Mouse (Mus musculus) hindbrain, embryonic 10.5 days (tissue): Measurements from ENCODE around the gene Tbc1d14. TPM values are rescaled to one million over a fixed set of nuclear protein-coding genes. Genes with fewer than 3 reads are reported as not detected.

Experiments used
- DNase-seq: peaks from one replicate; pipeline ENCODE4 v3.0.0-alpha.2; 2017; ENCODE audit warnings: low spot score
- H3K27ac ChIP-seq: fragments of 300-500 bp; sonication (generic); 2 replicates; pipeline ENCODE4 v1.5.1; 2016; ENCODE audit warnings: mild to moderate bottlenecking, moderate library complexity
- H3K27me3 ChIP-seq: fragments of 300-500 bp; sonication (generic); 2 replicates; pipeline ENCODE4 v1.6.1; 2016; ENCODE audit warnings: mild to moderate bottlenecking; ENCODE audit not compliant: poor library complexity, insufficient read depth, severe bottlenecking
- H3K36me3 ChIP-seq: fragments of 300-500 bp; sonication (generic); 2 replicates; pipeline ENCODE4 v1.6.1; 2016; ENCODE audit warnings: mild to moderate bottlenecking, moderate library complexity
- H3K4me1 ChIP-seq: fragments of 300-500 bp; sonication (generic); replicated peaks from 2 replicates; pipeline ENCODE4 v1.6.1; 2016; ENCODE audit warnings: mild to moderate bottlenecking
- H3K4me3 ChIP-seq: fragments of 300-500 bp; sonication (generic); 2 replicates; pipeline ENCODE4 v1.5.1; 2016; ENCODE audit warnings: mild to moderate bottlenecking, moderate library complexity
- H3K9me3 ChIP-seq: fragments of 300-500 bp; sonication (generic); 2 replicates; pipeline ENCODE4 v1.6.1; 2016; ENCODE audit warnings: mild to moderate bottlenecking, moderate library complexity
- WGBS: fragments of 180-500 bp; shearing (Covaris S2); methylation state at CpG from one replicate; pipeline ENCODE4 v1.1.7; 2016; 5-methylcytosine and 5-hydroxymethylcytosine counted together
- polyA plus RNA-seq: library from polyadenylated mRNA; unstranded; fragments of >200 nt; fragmentation: Nextera tagmentation; extraction: Ambion mirVana; gene quantifications from 2 replicates; pipeline ENCODE4 v1.2.1, GENCODE M21; 2016

Tbc1d14 gene
- polyA plus RNA-seq, 1 experiment from 2014 or later, result 44.4 TPM

- WGBS, result 75% methylated on average over 8 of the region's 8 CpGs
- H3K9me3 ChIP-seq, result no peaks in the 10 kb centered on the region
- peaks cover 21% of the 10 kb centered on the region for H3K4me1 ChIP-seq
- H3K27ac ChIP-seq, result 0 out of 2 replicates have a peak overlapping the region, but pooled peaks have one; percentile 2
- no peaks in the 10 kb centered on the region for H3K27me3 ChIP-seq
- H3K36me3 ChIP-seq, result peaks cover 14% of the 10 kb centered on the region
- DNase-seq, result no peak
- H3K4me3 ChIP-seq, result no peak overlapping the region
These were observed 18.8 kb downstream of the Tbc1d14 start for GRCm38 (mm10) chr5:36574147-36574870.

GRCm38 (mm10) chr5:36573354-36573753, 19.7 kb downstream of the Tbc1d14 start:
- H3K9me3 ChIP-seq, result no peaks in the 10 kb centered on the region
- H3K27me3 ChIP-seq, result no peaks in the 10 kb centered on the region
- no peak overlapping the region for H3K4me3 ChIP-seq
- WGBS, result 60% methylated on average over 3 of the region's 3 CpGs
- peaks cover 21% of the 10 kb centered on the region for H3K4me1 ChIP-seq
- H3K36me3 ChIP-seq, result peaks cover 14% of the 10 kb centered on the region
- H3K27ac ChIP-seq, result no peak overlapping the region
- DNase-seq, result no peak

- Histone ChIP-seq H3K4me3 (no peak overlapping the region), H3K27me3 (no peaks in the 10 kb centered on the region), H3K36me3 (peaks cover 14% of the 10 kb centered on the region), H3K27ac (no peak overlapping the region), H3K4me1 (peaks cover 32% of the 10 kb centered on the region), H3K9me3 (no peaks in the 10 kb centered on the region)
- DNase-seq, result no peak
- WGBS, result 95% methylated on average over 16 of the region's 16 CpGs
These were observed 21.7 kb downstream of the Tbc1d14 start for GRCm38 (mm10) chr5:36571371-36571770.

- WGBS, result 92% methylated on average over 4 of the region's 4 CpGs
- peaks cover 32% of the 10 kb centered on the region for H3K4me1 ChIP-seq
- H3K9me3 ChIP-seq, result no peaks in the 10 kb centered on the region
- DNase-seq, result no peak
- H3K4me3 ChIP-seq, result no peak overlapping the region
- no peaks in the 10 kb centered on the region for H3K27me3 ChIP-seq
- no peak overlapping the region for H3K27ac ChIP-seq
- H3K36me3 ChIP-seq, result peaks cover 14% of the 10 kb centered on the region
These were observed 22.4 kb downstream of the Tbc1d14 start for GRCm38 (mm10) chr5:36570546-36571245.

GRCm38 (mm10) chr5:36570098-36570497, 23.0 kb downstream of the Tbc1d14 start:
- Histone ChIP-seq H3K27ac (no peak overlapping the region), H3K36me3 (peaks cover 14% of the 10 kb centered on the region), H3K27me3 (no peaks in the 10 kb centered on the region), H3K9me3 (no peaks in the 10 kb centered on the region), H3K4me3 (no peak overlapping the region), H3K4me1 (peaks cover 27% of the 10 kb centered on the region)
- DNase-seq, result no peak
- WGBS, result 91% methylated on average over 7 of the region's 7 CpGs

- DNase-seq, result no peak
- H3K4me1 ChIP-seq, result peaks cover 19% of the 10 kb centered on the region
- no peaks in the 10 kb centered on the region for H3K27me3 ChIP-seq
- no peaks in the 10 kb centered on the region for H3K9me3 ChIP-seq
- peaks cover 14% of the 10 kb centered on the region for H3K36me3 ChIP-seq
- WGBS, result 85% methylated on average over 4 of the region's 4 CpGs
- no peak overlapping the region for H3K4me3 ChIP-seq
- H3K27ac ChIP-seq, result no peak overlapping the region
These were observed 25.0 kb downstream of the Tbc1d14 start for GRCm38 (mm10) chr5:36568118-36568517.

GRCm38 (mm10) chr5:36567627-36568026, 25.4 kb downstream of the Tbc1d14 start:
- no peak overlapping the region for H3K27ac ChIP-seq
- H3K4me1 ChIP-seq, result peaks cover 16% of the 10 kb centered on the region
- H3K4me3 ChIP-seq, result no peak overlapping the region
- H3K36me3 ChIP-seq, result peaks cover 14% of the 10 kb centered on the region
- no peak for DNase-seq
- H3K9me3 ChIP-seq, result no peaks in the 10 kb centered on the region
- 79% methylated on average over 2 of the region's 2 CpGs for WGBS
- no peaks in the 10 kb centered on the region for H3K27me3 ChIP-seq

GRCm38 (mm10) chr5:36564530-36564929, 28.5 kb downstream of the Tbc1d14 start:
- no peak for DNase-seq
- no peak overlapping the region for H3K4me3 ChIP-seq
- no peaks in the 10 kb centered on the region for H3K36me3 ChIP-seq
- no peaks in the 10 kb centered on the region for H3K9me3 ChIP-seq
- H3K4me1 ChIP-seq, result peaks cover 20% of the 10 kb centered on the region
- 89% methylated on average over 9 of the region's 9 CpGs for WGBS
- H3K27me3 ChIP-seq, result no peaks in the 10 kb centered on the region
- no peak overlapping the region for H3K27ac ChIP-seq

GRCm38 (mm10) chr5:36563741-36564140, 29.3 kb downstream of the Tbc1d14 start:
- no peaks in the 10 kb centered on the region for H3K36me3 ChIP-seq
- WGBS, result 80% methylated on average over 6 of the region's 6 CpGs
- H3K9me3 ChIP-seq, result no peaks in the 10 kb centered on the region
- no peak for DNase-seq
- H3K27ac ChIP-seq, result no peak overlapping the region
- H3K4me1 ChIP-seq, result peaks cover 20% of the 10 kb centered on the region
- no peaks in the 10 kb centered on the region for H3K27me3 ChIP-seq
- H3K4me3 ChIP-seq, result no peak overlapping the region

GRCm38 (mm10) chr5:36562791-36563445, 30.2 kb downstream of the Tbc1d14 start:
- 93% methylated on average over 10 of the region's 10 CpGs for WGBS
- H3K27ac ChIP-seq, result no peak overlapping the region
- no peak overlapping the region for H3K4me3 ChIP-seq
- H3K36me3 ChIP-seq, result no peaks in the 10 kb centered on the region
- H3K27me3 ChIP-seq, result no peaks in the 10 kb centered on the region
- H3K4me1 ChIP-seq, result peaks cover 23% of the 10 kb centered on the region
- H3K9me3 ChIP-seq, result no peaks in the 10 kb centered on the region
- no peak for DNase-seq

GRCm38 (mm10) chr5:36561509-36561908, 31.6 kb downstream of the Tbc1d14 start:
- Histone ChIP-seq H3K27me3 (no peaks in the 10 kb centered on the region), H3K4me3 (no peak overlapping the region), H3K9me3 (no peaks in the 10 kb centered on the region), H3K27ac (no peak overlapping the region), H3K4me1 (peaks cover 23% of the 10 kb centered on the region), H3K36me3 (no peaks in the 10 kb centered on the region)
- WGBS, result 88% methylated on average over 4 of the region's 4 CpGs
- no peak for DNase-seq

- Histone ChIP-seq H3K4me3 (no peak overlapping the region), H3K9me3 (no peaks in the 10 kb centered on the region), H3K27me3 (no peaks in the 10 kb centered on the region), H3K27ac (no peak overlapping the region), H3K4me1 (peaks cover 23% of the 10 kb centered on the region), H3K36me3 (no peaks in the 10 kb centered on the region)
- DNase-seq, result no peak
- 93% methylated on average over 4 of the region's 4 CpGs for WGBS
These were observed 32.6 kb downstream of the Tbc1d14 start for GRCm38 (mm10) chr5:36560490-36560889.
